Mouse (Mus musculus) adrenal gland, postnatal 4 days (tissue): ENCODE measurements around the gene Ncbp3. TPM values are rescaled to one million over a fixed set of nuclear protein-coding genes. Genes with fewer than 3 reads are reported as not detected.

Source experiments
- DNase-seq, 2 experiments: peaks; one replicate each; pipeline ENCODE4 v3.0.0; 2021 to 2022; ENCODE audit warnings: low spot score in 2 of 2, mixed read lengths in 2 of 2
- total RNA-seq, 2 experiments: library from RNA; stranded (reverse); gene quantifications; 2 replicates each; pipeline ENCODE4 v1.2.3; 2021

Gene Ncbp3
- total RNA-seq, 2 experiments from 2014 or later, result 15.2 to 17.2 TPM

GRCm38 (mm10) chr11:73030821-73031498, 16.6 kb upstream of the Ncbp3 start:
- peak; percentile 50 to 79 for DNase-seq

- no peak for DNase-seq
Observed at GRCm38 (mm10) chr11:73031536-73031935, 16.0 kb upstream of the Ncbp3 start.

GRCm38 (mm10) chr11:73036077-73036476, 11.5 kb upstream of the Ncbp3 start:
- DNase-seq, result no peak

- DNase-seq, result no peak
Observed at GRCm38 (mm10) chr11:73036889-73037288, 10.7 kb upstream of the Ncbp3 start.

GRCm38 (mm10) chr11:73037691-73038090, 9.9 kb upstream of the Ncbp3 start:
- no peak for DNase-seq

- DNase-seq, result peak in 1 of 2 experiments; percentile 41
Observed at GRCm38 (mm10) chr11:73039102-73039799, 8.3 kb upstream of the Ncbp3 start.

GRCm38 (mm10) chr11:73044229-73044755, 3.3 kb upstream of the Ncbp3 start:
- no peak for DNase-seq

- DNase-seq, result no peak
Observed at GRCm38 (mm10) chr11:73044789-73045188, 2.8 kb upstream of the Ncbp3 start.

- DNase-seq, result peak; percentile 26 to 31
Observed at GRCm38 (mm10) chr11:73048030-73048876, 670 bp downstream of the Ncbp3 start.

- DNase-seq, result peak in 1 of 2 experiments; percentile 57
Observed at GRCm38 (mm10) chr11:73049335-73049734, 1.8 kb downstream of the Ncbp3 start.

- no peak for DNase-seq
Observed at GRCm38 (mm10) chr11:73052795-73053194, 5.2 kb downstream of the Ncbp3 start.

- DNase-seq, result no peak
Observed at GRCm38 (mm10) chr11:73057701-73058100, 10.1 kb downstream of the Ncbp3 start.

GRCm38 (mm10) chr11:73059630-73060029, 12.0 kb downstream of the Ncbp3 start:
- no peak for DNase-seq

GRCm38 (mm10) chr11:73061413-73061812, 13.8 kb downstream of the Ncbp3 start:
- DNase-seq, result no peak

GRCm38 (mm10) chr11:73071839-73072238, 24.3 kb downstream of the Ncbp3 start:
- DNase-seq, result no peak

- no peak for DNase-seq
Observed at GRCm38 (mm10) chr11:73076295-73076694, 28.7 kb downstream of the Ncbp3 start.

GRCm38 (mm10) chr11:73076733-73077132, 29.1 kb downstream of the Ncbp3 start:
- no peak for DNase-seq

- no peak for DNase-seq
Observed at GRCm38 (mm10) chr11:73077211-73077720, 29.7 kb downstream of the Ncbp3 start.

- no peak for DNase-seq
Observed at GRCm38 (mm10) chr11:73078615-73079014, 31.0 kb downstream of the Ncbp3 start.

- no peak for DNase-seq
Observed at GRCm38 (mm10) chr11:73080306-73080705, 32.7 kb downstream of the Ncbp3 start.

- DNase-seq, result no peak
Observed at GRCm38 (mm10) chr11:73084303-73084702, 36.7 kb downstream of the Ncbp3 start.
